Mouse (Mus musculus): Measurements from ENCODE around the gene Alox12e.
"Not testable (repeated sequence)": the region's sequence is repeated elsewhere in the genome, so short reads cannot be mapped to it uniquely, and the experiment has no call there.

The Alox12e gene

GRCm38 (mm10) chr11:70322528-70322927 is at the start of gene Alox12e:
Gene Alox12e (minus strand): TSS chr11:70322628.
- DNase-seq (ENCODE audit: low read depth, low spot score): no peak

- DNase-seq (ENCODE audit: low read depth, low spot score): not testable (repeated sequence)
Measured at GRCm38 (mm10) chr11:70368626-70369025, 46.2 kb upstream of the Alox12e start.

GRCm38 (mm10) chr11:70367701-70368100 is 45.3 kb upstream of the Alox12e start:
- not testable (repeated sequence) for DNase-seq (ENCODE audit: low read depth, low spot score)

- no peak for DNase-seq (ENCODE audit: low read depth, low spot score)
Measured at GRCm38 (mm10) chr11:70351868-70352267, 29.4 kb upstream of the Alox12e start, which contains the start of gene Alox15. Gene Alox15 (minus strand): TSS chr11:70352031.

- peak; percentile 76 for DNase-seq (ENCODE audit: low read depth, low spot score)
Measured at GRCm38 (mm10) chr11:70348630-70349029, 26.2 kb upstream of the Alox12e start.

- DNase-seq (ENCODE audit: low read depth, low spot score): no peak
Measured at GRCm38 (mm10) chr11:70347861-70348260, 25.4 kb upstream of the Alox12e start.

- DNase-seq (ENCODE audit: low read depth, low spot score): no peak
Measured at GRCm38 (mm10) chr11:70345546-70345945, 23.1 kb upstream of the Alox12e start.

- no peak for DNase-seq (ENCODE audit: low read depth, low spot score)
Measured at GRCm38 (mm10) chr11:70345061-70345460, 22.6 kb upstream of the Alox12e start.

- DNase-seq (ENCODE audit: low read depth, low spot score): no peak
Measured at GRCm38 (mm10) chr11:70339481-70339880, 17.1 kb upstream of the Alox12e start.

- peak; percentile 62 for DNase-seq (ENCODE audit: low read depth, low spot score)
Measured at GRCm38 (mm10) chr11:70334477-70334876, 12.0 kb upstream of the Alox12e start.

- no peak for DNase-seq (ENCODE audit: low read depth, low spot score)
Measured at GRCm38 (mm10) chr11:70324726-70325125, 2.3 kb upstream of the Alox12e start.

GRCm38 (mm10) chr11:70321664-70322063 is 764 bp downstream of the Alox12e start:
- peak; percentile 60 for DNase-seq (ENCODE audit: low read depth, low spot score)

GRCm38 (mm10) chr11:70319614-70320013 is 2.8 kb downstream of the Alox12e start:
- DNase-seq (ENCODE audit: low read depth, low spot score): no peak

GRCm38 (mm10) chr11:70313833-70314232 is 8.6 kb downstream of the Alox12e start:
- peak; percentile 55 for DNase-seq (ENCODE audit: low read depth, low spot score)

GRCm38 (mm10) chr11:70309341-70309740 is 13.1 kb downstream of the Alox12e start:
- DNase-seq (ENCODE audit: low read depth, low spot score): peak; percentile 59

- DNase-seq (ENCODE audit: low read depth, low spot score): peak; percentile 44
Measured at GRCm38 (mm10) chr11:70308296-70308695, 14.1 kb downstream of the Alox12e start.

GRCm38 (mm10) chr11:70306159-70306558 is 16.3 kb downstream of the Alox12e start:
- peak; percentile 77 for DNase-seq (ENCODE audit: low read depth, low spot score)

- DNase-seq (ENCODE audit: low read depth, low spot score): no peak
Measured at GRCm38 (mm10) chr11:70302293-70302692, 20.1 kb downstream of the Alox12e start.

- peak; percentile 33 for DNase-seq (ENCODE audit: low read depth, low spot score)
Measured at GRCm38 (mm10) chr11:70297836-70298454, 24.5 kb downstream of the Alox12e start.

GRCm38 (mm10) chr11:70297405-70297804 is 25.0 kb downstream of the Alox12e start:
- no peak for DNase-seq (ENCODE audit: low read depth, low spot score)

GRCm38 (mm10) chr11:70293881-70294280 is 28.5 kb downstream of the Alox12e start:
- DNase-seq (ENCODE audit: low read depth, low spot score): no peak

- no peak for DNase-seq (ENCODE audit: low read depth, low spot score)
Measured at GRCm38 (mm10) chr11:70291235-70291634, 31.2 kb downstream of the Alox12e start.

- no peak for DNase-seq (ENCODE audit: low read depth, low spot score)
Measured at GRCm38 (mm10) chr11:70289236-70289635, 33.2 kb downstream of the Alox12e start.

- DNase-seq (ENCODE audit: low read depth, low spot score): no peak
Measured at GRCm38 (mm10) chr11:70288102-70288501, 34.3 kb downstream of the Alox12e start.

Measured in A20 (cell line).